Mouse (Mus musculus) kidney, postnatal 4 days (tissue): Measurements from ENCODE around the gene Dnaic1.
"Not testable (repeated sequence)": the region's sequence is repeated elsewhere in the genome, so short reads cannot be mapped to it uniquely, and the experiment has no call there.

Source experiments
- DNase-seq, 2 experiments: peaks; one replicate each; pipeline ENCODE4 v3.0.0; 2021; ENCODE audit warnings: mixed read lengths in 2 of 2

Gene Dnaic1

GRCm38 (mm10) chr4:41666646-41667045 lies 97.1 kb downstream of the Dnaic1 start:
- DNase-seq: no peak

- no peak for DNase-seq
Measured at GRCm38 (mm10) chr4:41670836-41671235, 101.3 kb downstream of the Dnaic1 start.

- no peak for DNase-seq
Measured at GRCm38 (mm10) chr4:41671500-41671899, 101.9 kb downstream of the Dnaic1 start.

- no peak for DNase-seq
Measured at GRCm38 (mm10) chr4:41671963-41672480, 102.4 kb downstream of the Dnaic1 start.

GRCm38 (mm10) chr4:41672522-41672963 lies 103.0 kb downstream of the Dnaic1 start:
- DNase-seq: peak; percentile 48 to 66

GRCm38 (mm10) chr4:41673186-41673585 lies 103.6 kb downstream of the Dnaic1 start:
- no peak for DNase-seq

GRCm38 (mm10) chr4:41676248-41677005 lies 106.9 kb downstream of the Dnaic1 start:
- peak in 1 of 2 experiments; percentile 37 for DNase-seq

- DNase-seq: peak; percentile 83 to 89
Measured at GRCm38 (mm10) chr4:41677006-41677629, 107.5 kb downstream of the Dnaic1 start.

- no peak for DNase-seq
Measured at GRCm38 (mm10) chr4:41678863-41679262, 109.3 kb downstream of the Dnaic1 start.

- DNase-seq: peak in 1 of 2 experiments; percentile 59
Measured at GRCm38 (mm10) chr4:41679291-41679690, 109.7 kb downstream of the Dnaic1 start.

GRCm38 (mm10) chr4:41681176-41681575 lies 111.6 kb downstream of the Dnaic1 start:
- DNase-seq: no peak

- no peak for DNase-seq
Measured at GRCm38 (mm10) chr4:41681947-41682346, 112.4 kb downstream of the Dnaic1 start.

- DNase-seq: no peak
Measured at GRCm38 (mm10) chr4:41682789-41683188, 113.2 kb downstream of the Dnaic1 start.

- DNase-seq: peak; percentile 49 to 64
Measured at GRCm38 (mm10) chr4:41683303-41683702, 113.7 kb downstream of the Dnaic1 start.

GRCm38 (mm10) chr4:41684131-41684930 lies 114.8 kb downstream of the Dnaic1 start:
- not testable (repeated sequence) for DNase-seq

- DNase-seq: peak in 1 of 2 experiments; percentile 42
Measured at GRCm38 (mm10) chr4:41684931-41685453, 115.4 kb downstream of the Dnaic1 start.

GRCm38 (mm10) chr4:41685882-41686492 lies 116.4 kb downstream of the Dnaic1 start:
- DNase-seq: not testable (repeated sequence)
